Mouse (Mus musculus) ES-Bruce4 (cell line): ENCODE results near the gene Neo1. TPM values are rescaled to one million over a fixed set of nuclear protein-coding genes. Genes with fewer than 3 reads are reported as not detected.

Source experiments
- H3K27ac ChIP-seq: 2 replicates; pipeline ENCODE4 v1.5.1; 2012; ENCODE audit warnings: low read length, inconsistent platforms; ENCODE audit not compliant: insufficient read depth
- H3K27me3 ChIP-seq: 2 replicates; pipeline ENCODE4 v1.6.1; 2012; ENCODE audit warnings: mild to moderate bottlenecking, low read length, inconsistent platforms; ENCODE audit not compliant: control insufficient read depth, poor library complexity, insufficient read depth, severe bottlenecking
- H3K36me3 ChIP-seq: 2 replicates; pipeline ENCODE4 v1.6.1; 2012; ENCODE audit warnings: inconsistent platforms, mild to moderate bottlenecking, low read length, moderate library complexity; ENCODE audit not compliant: control insufficient read depth, poor library complexity, insufficient read depth, severe bottlenecking
- H3K4me1 ChIP-seq: one replicate; pipeline ENCODE4 v1.8.1; 2011; ENCODE audit warnings: low read length; ENCODE audit not compliant: control insufficient read depth, insufficient read depth
- H3K4me3 ChIP-seq: 2 replicates; pipeline ENCODE4 v1.5.1; 2011; ENCODE audit warnings: low read depth, mild to moderate bottlenecking, low read length
- H3K9ac ChIP-seq: 2 replicates; pipeline ENCODE4 v1.6.1; 2012; ENCODE audit warnings: low read depth, mild to moderate bottlenecking, inconsistent platforms; ENCODE audit not compliant: poor library complexity, severe bottlenecking
- H3K9me3 ChIP-seq: replicated peaks from 2 replicates; pipeline ENCODE4 v1.6.1; 2012; ENCODE audit warnings: mild to moderate bottlenecking, low read length, inconsistent platforms; ENCODE audit not compliant: control insufficient read depth, poor library complexity, insufficient read depth, severe bottlenecking
- CTCF ChIP-seq: IDR thresholded peaks from one replicate; pipeline ENCODE4 v1.8.1; 2011; ENCODE audit warnings: low read depth, low read length
- EP300 ChIP-seq: IDR thresholded peaks from 2 replicates; pipeline ENCODE4 v1.6.1; 2011; ENCODE audit warnings: low read depth, low read length; ENCODE audit not compliant: insufficient read depth
- POLR2A ChIP-seq: IDR thresholded peaks from one replicate; pipeline ENCODE4 v1.8.1; 2011; ENCODE audit warnings: low read length; ENCODE audit not compliant: insufficient read depth
- polyA plus RNA-seq: library from polyadenylated mRNA; stranded (reverse); fragments of >200 nt; gene quantifications from 2 replicates; pipeline ENCODE4 v1.2.4, GENCODE M21; 2011; ENCODE audit warnings: low read depth; ENCODE audit not compliant: missing spikeins, insufficient read depth, insufficient read length

The Neo1 gene
- polyA plus RNA-seq, 1 experiment: 28.1 TPM

GRCm38 (mm10) chr9:58841655-58842054 is 194.6 kb downstream of the Neo1 start:
- Histone ChIP-seq H3K27me3 (no peaks in the 10 kb centered on the region), H3K4me3 (no peak overlapping the region), H3K9me3 (no peaks in the 10 kb centered on the region), H3K36me3 (no peaks in the 10 kb centered on the region), H3K27ac (no peak overlapping the region), H3K4me1 (no peaks in the 10 kb centered on the region), H3K9ac (no peak overlapping the region)
- TF ChIP-seq POLR2A (no peak), CTCF (no peak), EP300 (no peak)

GRCm38 (mm10) chr9:58838504-58838903 is 197.7 kb downstream of the Neo1 start:
- TF ChIP-seq POLR2A: no peak
- TF ChIP-seq EP300: no peak
- TF ChIP-seq CTCF: no peak
- Histone ChIP-seq H3K9ac (no peak overlapping the region), H3K27me3 (no peaks in the 10 kb centered on the region), H3K27ac (no peak overlapping the region), H3K36me3 (no peaks in the 10 kb centered on the region), H3K4me3 (no peak overlapping the region), H3K9me3 (no peaks in the 10 kb centered on the region), H3K4me1 (peaks cover 9% of the 10 kb centered on the region)

DNA sequence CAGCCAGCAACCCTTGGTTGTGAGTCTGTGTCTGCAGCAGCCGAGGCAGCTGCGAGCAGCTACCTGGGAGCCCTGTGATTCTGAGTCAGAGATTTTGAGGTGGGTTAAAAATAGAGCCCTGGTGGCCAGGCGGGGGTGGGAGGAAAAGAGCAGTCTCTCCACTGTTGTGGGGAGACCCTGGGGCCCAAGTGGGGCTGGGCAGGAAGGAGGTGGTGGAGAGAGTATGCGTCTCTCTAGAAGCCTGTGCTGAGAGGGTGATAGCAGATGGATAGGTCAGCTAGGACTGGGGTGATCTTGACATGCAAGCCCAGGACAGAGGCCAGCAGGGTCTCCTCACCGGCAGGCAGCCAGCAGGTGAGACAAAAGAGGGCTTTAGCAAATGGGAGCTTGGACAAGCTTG is 199.1 kb downstream of the Neo1 start:
- no peaks in the 10 kb centered on the region for H3K27me3 ChIP-seq
- H3K36me3 ChIP-seq: no peaks in the 10 kb centered on the region
- H3K4me1 ChIP-seq: peaks cover 9% of the 10 kb centered on the region
- no peak overlapping the region for H3K27ac ChIP-seq
- H3K4me3 ChIP-seq: no peak overlapping the region
- H3K9ac ChIP-seq: no peak overlapping the region
- no peaks in the 10 kb centered on the region for H3K9me3 ChIP-seq
- TF ChIP-seq EP300: no peak
- no peak for TF ChIP-seq POLR2A
- no peak for TF ChIP-seq CTCF

- Histone ChIP-seq H3K4me1 (peaks cover 9% of the 10 kb centered on the region), H3K4me3 (no peak overlapping the region), H3K27ac (no peak overlapping the region), H3K9me3 (no peaks in the 10 kb centered on the region), H3K27me3 (no peaks in the 10 kb centered on the region), H3K9ac (no peak overlapping the region), H3K36me3 (no peaks in the 10 kb centered on the region)
- TF ChIP-seq CTCF (no peak), POLR2A (no peak), EP300 (no peak)
Observed at GRCm38 (mm10) chr9:58832939-58833338, 203.3 kb downstream of the Neo1 start.

GRCm38 (mm10) chr9:58829627-58830026 is 206.6 kb downstream of the Neo1 start:
- Histone ChIP-seq H3K4me3 (no peak overlapping the region), H3K9ac (no peak overlapping the region), H3K9me3 (no peaks in the 10 kb centered on the region), H3K27ac (no peak overlapping the region), H3K4me1 (peaks cover under 1% of the 10 kb centered on the region), H3K36me3 (no peaks in the 10 kb centered on the region), H3K27me3 (no peaks in the 10 kb centered on the region)
- no peak for TF ChIP-seq EP300
- no peak for TF ChIP-seq CTCF
- no peak for TF ChIP-seq POLR2A

Other genes with a start within 250 kb of the Neo1 start
- 0.22 and 0.40 TPM in 2 replicates for gene Hcn4, start 213.0 kb downstream of the Neo1 start, polyA plus RNA-seq